Mouse (Mus musculus): Measurements from ENCODE around the gene Hlcs.

DNA sequence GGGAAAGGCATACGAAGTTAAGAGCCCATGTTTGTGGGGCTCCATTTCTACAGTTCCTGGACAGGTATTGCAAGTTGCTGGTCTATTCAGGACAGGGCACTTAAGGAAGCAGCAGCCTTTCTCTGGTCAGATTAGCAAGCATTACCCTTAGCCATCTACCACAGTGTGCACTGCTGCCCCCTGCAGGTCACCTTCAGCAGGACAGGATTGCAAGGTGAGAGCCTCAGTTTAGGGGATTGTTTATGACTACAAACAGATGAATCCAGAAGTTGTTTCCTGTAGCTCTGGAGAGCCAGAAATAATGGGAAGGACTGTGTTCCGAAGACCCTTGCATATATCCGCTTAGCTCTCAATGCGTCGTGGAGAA, 18.5 kb upstream of the Hlcs start:
- peak; percentile 90; the same call in 1 of the 2 replicates for TF ChIP-seq CTCF (IDR thresholded peaks at IDR 0.05; ENCODE audit: control insufficient read depth, insufficient read depth, insufficient replicate concordance, low read depth, low read length)
- TF ChIP-seq POLR2A (IDR thresholded peaks at IDR 0.05; ENCODE audit: control insufficient read depth, low read depth, low read length), result no peak
